10 mouse cellular contexts compared by ENCODE assay signal in genomic region chr4:64521883-64522282, GRCm38 (mm10).
DNase-seq lines count a peak whose midpoint lies in the region; ATAC-seq lines count a peak whose summit lies in the region.
"Had no signal": no experiment of that assay in that cellular context is flagged by ENCODE, and none has a peak within 500 bp of the region (broad histone marks: within the 10 kb centered on the region; RNA-seq: fewer than 3 reads in every experiment).

No protein-coding gene starts in this region.

- DNase-seq in cerebellum, adult 9-10 months, result peak; percentile 39
- peak; percentile 56 for DNase-seq in kidney, adult 9 months
- DNase-seq in kidney, postnatal 10 days, result no peak
- DNase-seq in 3T3-L1 (ENCODE audit: low read depth, low spot score), result peak; percentile 72
- DNase-seq in embryo, embryonic 10.5 days (ENCODE audit: low spot score), result peak; percentile 71
- no peak for DNase-seq in ovary, postnatal 10 days (ENCODE audit: low spot score)
- no peak for DNase-seq in thymus, adult 18-20 months
- DNase-seq: thymus, postnatal 4 days had no signal

- ATAC-seq in cerebellum, adult (ENCODE audit: insufficient number of reproducible peaks, low FRiP score, low TSS enrichment), result no peak
- ATAC-seq: Patski had no signal

Comparison
In these comparisons a context has a peak if more than half of its experiments do, and no peak if none do; other contexts are left out.
1. DNase-seq: peak in cerebellum, adult 9-10 months (single experiment), kidney, adult 9 months (single experiment), 3T3-L1 (single experiment) and embryo, embryonic 10.5 days (single experiment); none in kidney, postnatal 10 days (single experiment), ovary, postnatal 10 days (single experiment) and thymus, adult 18-20 months (0 of 2).